Mouse (Mus musculus): ENCODE measurements at regions not wholly inside any gene's neighbourhood (a gene's known extent, or its start where the extent isn't known, plus 50 kb on each side); places are given as distances from the start of the nearest gene placed in this dataset.

GRCm38 (mm10) chr9:13905086-13905669 is 77.7 kb downstream of the Fam76b start:
- no peaks in the 10 kb centered on the region for H3K4me1 ChIP-seq (ENCODE audit: control insufficient read depth, insufficient read depth, low read length)
- 85% methylated on average over 14 of the region's 14 CpGs for WGBS
- no peak overlapping the region for H3K4me3 ChIP-seq (replicated peaks; ENCODE audit: extremely low read depth, low read depth, low read length)
- DNase-seq = no peak
- TF ChIP-seq POLR2A (IDR thresholded peaks at IDR 0.05; ENCODE audit: borderline replicate concordance, extremely low read depth, low read depth, low read length) (no peak), CTCF (IDR thresholded peaks at IDR 0.05; ENCODE audit: insufficient read depth, low read length) (no peak)

GRCm38 (mm10) chr9:13906736-13907135 is 79.2 kb downstream of the Fam76b start:
- no peaks in the 10 kb centered on the region for H3K4me1 ChIP-seq (ENCODE audit: control insufficient read depth, insufficient read depth, low read length)
- no peak overlapping the region for H3K4me3 ChIP-seq (replicated peaks; ENCODE audit: extremely low read depth, low read depth, low read length)
- no peak for TF ChIP-seq POLR2A (IDR thresholded peaks at IDR 0.05; ENCODE audit: borderline replicate concordance, extremely low read depth, low read depth, low read length)
- no peak for TF ChIP-seq CTCF (IDR thresholded peaks at IDR 0.05; ENCODE audit: insufficient read depth, low read length)
- DNase-seq = no peak
- WGBS = 91% methylated on average over 6 of the region's 6 CpGs

GRCm38 (mm10) chr9:13909604-13910003 is 82.1 kb downstream of the Fam76b start:
- TF ChIP-seq CTCF (IDR thresholded peaks at IDR 0.05; ENCODE audit: insufficient read depth, low read length) = no peak
- TF ChIP-seq POLR2A (IDR thresholded peaks at IDR 0.05; ENCODE audit: borderline replicate concordance, extremely low read depth, low read depth, low read length) = no peak
- Histone ChIP-seq H3K4me1 (ENCODE audit: control insufficient read depth, insufficient read depth, low read length) (no peaks in the 10 kb centered on the region), H3K4me3 (replicated peaks; ENCODE audit: extremely low read depth, low read depth, low read length) (no peak overlapping the region)
- DNase-seq = no peak
- WGBS = 78% methylated on average over 3 of the region's 3 CpGs

GRCm38 (mm10) chr9:13910091-13910490 is 82.6 kb downstream of the Fam76b start:
- WGBS = 50% methylated on average over 2 of the region's 2 CpGs
- Histone ChIP-seq H3K4me1 (ENCODE audit: control insufficient read depth, insufficient read depth, low read length) (no peaks in the 10 kb centered on the region), H3K4me3 (replicated peaks; ENCODE audit: extremely low read depth, low read depth, low read length) (no peak overlapping the region)
- DNase-seq = no peak
- TF ChIP-seq POLR2A (IDR thresholded peaks at IDR 0.05; ENCODE audit: borderline replicate concordance, extremely low read depth, low read depth, low read length) (no peak), CTCF (IDR thresholded peaks at IDR 0.05; ENCODE audit: insufficient read depth, low read length) (no peak)

- Histone ChIP-seq H3K4me1 (ENCODE audit: control insufficient read depth, insufficient read depth, low read length) (no peaks in the 10 kb centered on the region), H3K4me3 (replicated peaks; ENCODE audit: extremely low read depth, low read depth, low read length) (no peak overlapping the region)
- TF ChIP-seq POLR2A (IDR thresholded peaks at IDR 0.05; ENCODE audit: borderline replicate concordance, extremely low read depth, low read depth, low read length) (no peak), CTCF (IDR thresholded peaks at IDR 0.05; ENCODE audit: insufficient read depth, low read length) (no peak)
- DNase-seq = no peak
- 74% methylated on average over 3 of the region's 3 CpGs for WGBS
Measured at GRCm38 (mm10) chr9:13913459-13913858, 85.9 kb downstream of the Fam76b start.

GRCm38 (mm10) chr9:13914131-13914530 is 86.6 kb downstream of the Fam76b start:
- no peak overlapping the region for H3K4me3 ChIP-seq (replicated peaks; ENCODE audit: extremely low read depth, low read depth, low read length)
- no peak for DNase-seq
- no peak for TF ChIP-seq POLR2A (IDR thresholded peaks at IDR 0.05; ENCODE audit: borderline replicate concordance, extremely low read depth, low read depth, low read length)
- WGBS = 72% methylated on average over 9 of the region's 9 CpGs
- H3K4me1 ChIP-seq (ENCODE audit: control insufficient read depth, insufficient read depth, low read length) = no peaks in the 10 kb centered on the region

- WGBS = 87% methylated on average over 3 of the region's 3 CpGs
- Histone ChIP-seq H3K4me1 (ENCODE audit: control insufficient read depth, insufficient read depth, low read length) (no peaks in the 10 kb centered on the region), H3K4me3 (replicated peaks; ENCODE audit: extremely low read depth, low read depth, low read length) (no peak overlapping the region)
- no peak for DNase-seq
- no peak for TF ChIP-seq POLR2A (IDR thresholded peaks at IDR 0.05; ENCODE audit: borderline replicate concordance, extremely low read depth, low read depth, low read length)
- TF ChIP-seq CTCF (IDR thresholded peaks at IDR 0.05; ENCODE audit: insufficient read depth, low read length) = no peak
Measured at GRCm38 (mm10) chr9:13914847-13915246, 87.3 kb downstream of the Fam76b start.

- no peak overlapping the region for H3K4me3 ChIP-seq (replicated peaks; ENCODE audit: extremely low read depth, low read depth, low read length)
- 85% methylated on average over 7 of the region's 7 CpGs for WGBS
- no peak for DNase-seq
- no peaks in the 10 kb centered on the region for H3K4me1 ChIP-seq (ENCODE audit: control insufficient read depth, insufficient read depth, low read length)
- no peak for TF ChIP-seq POLR2A (IDR thresholded peaks at IDR 0.05; ENCODE audit: borderline replicate concordance, extremely low read depth, low read depth, low read length)
- TF ChIP-seq CTCF (IDR thresholded peaks at IDR 0.05; ENCODE audit: insufficient read depth, low read length) = no peak
Measured at GRCm38 (mm10) chr9:13916837-13917236, 89.3 kb downstream of the Fam76b start.

- WGBS = 49% methylated on average over 7 of the region's 7 CpGs
- Histone ChIP-seq H3K4me1 (ENCODE audit: control insufficient read depth, insufficient read depth, low read length) (no peaks in the 10 kb centered on the region), H3K4me3 (replicated peaks; ENCODE audit: extremely low read depth, low read depth, low read length) (no peak overlapping the region)
- no peak for DNase-seq
- TF ChIP-seq CTCF (IDR thresholded peaks at IDR 0.05; ENCODE audit: insufficient read depth, low read length) = no peak
- no peak for TF ChIP-seq POLR2A (IDR thresholded peaks at IDR 0.05; ENCODE audit: borderline replicate concordance, extremely low read depth, low read depth, low read length)
Measured at GRCm38 (mm10) chr9:13918606-13919202, 91.2 kb downstream of the Fam76b start.

- Histone ChIP-seq H3K4me1 (ENCODE audit: control insufficient read depth, insufficient read depth, low read length) (no peaks in the 10 kb centered on the region), H3K4me3 (replicated peaks; ENCODE audit: extremely low read depth, low read depth, low read length) (no peak overlapping the region)
- no peak for DNase-seq
- TF ChIP-seq POLR2A (IDR thresholded peaks at IDR 0.05; ENCODE audit: borderline replicate concordance, extremely low read depth, low read depth, low read length) = no peak
- no peak for TF ChIP-seq CTCF (IDR thresholded peaks at IDR 0.05; ENCODE audit: insufficient read depth, low read length)
- WGBS = 75% methylated on average over 9 of the region's 9 CpGs
Measured at GRCm38 (mm10) chr9:13919739-13920410, 92.4 kb downstream of the Fam76b start.
